Mouse (Mus musculus) cerebellum, postnatal 25 days (tissue): ENCODE data around the gene Nhlh1.

Source experiments
- DNase-seq, 2 experiments: peaks; one replicate each; pipeline ENCODE4 v3.0.0; 2021; ENCODE audit warnings: mixed read lengths in 2 of 2

The Nhlh1 gene

DNA sequence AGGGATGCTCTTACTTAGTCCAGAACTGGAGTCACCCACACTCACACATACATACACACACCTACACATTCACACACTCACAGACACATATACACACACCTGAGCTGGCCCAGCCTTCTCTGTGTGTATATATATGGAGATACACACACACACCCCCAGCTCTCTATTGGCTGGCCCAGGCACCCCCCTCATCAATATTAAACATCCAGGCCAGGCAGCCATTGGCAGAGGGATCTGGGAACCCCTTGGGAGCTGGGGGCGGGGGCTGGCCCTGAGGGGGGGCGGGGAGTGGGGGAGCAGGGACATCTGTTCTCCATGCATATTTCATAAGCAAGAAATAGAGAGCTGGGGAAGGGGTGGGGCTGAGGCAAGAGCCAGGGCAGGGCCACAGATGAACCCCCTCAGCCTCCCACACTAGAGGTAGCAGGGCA lies at the start of gene Nhlh1:
Nhlh1 (minus strand) TSS at position 83 of the 431 bp plus-strand sequence.
- no peak for DNase-seq

DNA sequence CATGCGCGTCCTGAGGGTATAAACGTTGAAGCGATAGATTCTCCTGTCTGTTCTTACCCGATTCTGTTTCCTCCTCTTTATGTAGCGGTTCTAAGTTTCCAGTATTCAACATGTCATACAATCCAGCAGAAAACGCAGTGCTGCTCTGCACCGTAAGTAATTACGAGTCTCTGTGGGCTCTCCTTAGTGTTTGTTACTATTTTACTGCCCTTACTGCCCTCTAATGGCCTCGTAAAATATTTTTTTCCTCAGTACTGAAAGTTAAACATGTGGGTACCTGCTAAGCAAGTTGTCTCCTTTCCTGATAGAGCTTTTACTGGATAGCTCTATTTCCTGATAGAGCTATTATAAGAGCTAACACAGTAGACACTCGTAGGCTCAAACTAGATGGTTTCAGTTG lies 47.7 kb upstream of the Nhlh1 start:
- DNase-seq: no peak

DNA sequence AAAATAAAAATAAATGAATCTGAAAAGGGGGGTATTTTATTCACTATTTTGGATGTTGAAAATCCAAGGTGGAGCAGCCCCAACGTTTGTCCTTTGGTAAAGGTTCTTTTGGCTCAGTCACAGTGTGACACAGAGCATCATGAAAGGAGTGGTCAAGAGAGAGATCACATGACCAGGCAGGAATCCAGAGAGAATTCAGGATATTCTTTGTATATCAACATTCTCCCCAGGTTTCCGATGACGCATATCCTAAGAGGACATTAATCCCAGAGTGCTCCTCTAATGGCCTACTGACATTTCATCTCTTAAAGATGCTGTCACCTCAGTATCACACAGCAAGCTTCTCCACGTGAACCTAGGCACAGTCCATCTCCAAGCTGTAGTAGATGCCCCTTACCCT lies 46.2 kb upstream of the Nhlh1 start:
- no peak for DNase-seq

DNA sequence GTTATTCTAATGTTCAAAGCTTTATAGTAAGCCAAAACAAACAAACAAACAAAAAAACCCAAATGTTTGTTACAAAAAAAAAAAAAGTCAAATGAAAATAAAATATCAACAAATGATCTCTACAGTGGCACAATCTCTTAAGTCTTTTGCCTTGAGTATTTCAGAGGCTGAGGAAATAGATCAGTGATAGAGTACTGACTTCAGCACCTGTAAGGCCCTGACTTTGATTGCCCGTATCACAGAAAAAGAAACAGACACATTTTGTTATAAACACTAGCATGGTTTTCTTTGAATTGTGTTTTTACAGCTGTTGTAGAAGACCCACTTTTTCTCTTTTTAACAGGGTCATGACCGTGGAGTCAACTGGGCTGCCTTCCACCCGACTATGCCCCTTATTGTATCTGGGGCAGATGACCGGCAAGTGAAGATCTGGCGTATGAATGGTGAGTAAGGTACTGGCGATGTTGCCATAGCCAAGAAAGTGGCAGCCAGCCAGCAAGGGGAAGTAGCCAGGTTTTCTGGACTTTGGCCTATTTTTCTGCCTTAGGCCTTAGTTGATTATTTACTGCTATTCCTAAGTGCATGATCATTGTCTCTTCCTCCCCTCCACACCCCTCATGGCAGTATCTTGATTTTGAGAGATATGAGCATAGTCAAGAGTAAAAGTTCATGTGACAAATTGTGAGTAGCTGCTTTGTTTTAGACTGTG lies 42.1 kb upstream of the Nhlh1 start:
- DNase-seq: peak; percentile 58 to 75

DNA sequence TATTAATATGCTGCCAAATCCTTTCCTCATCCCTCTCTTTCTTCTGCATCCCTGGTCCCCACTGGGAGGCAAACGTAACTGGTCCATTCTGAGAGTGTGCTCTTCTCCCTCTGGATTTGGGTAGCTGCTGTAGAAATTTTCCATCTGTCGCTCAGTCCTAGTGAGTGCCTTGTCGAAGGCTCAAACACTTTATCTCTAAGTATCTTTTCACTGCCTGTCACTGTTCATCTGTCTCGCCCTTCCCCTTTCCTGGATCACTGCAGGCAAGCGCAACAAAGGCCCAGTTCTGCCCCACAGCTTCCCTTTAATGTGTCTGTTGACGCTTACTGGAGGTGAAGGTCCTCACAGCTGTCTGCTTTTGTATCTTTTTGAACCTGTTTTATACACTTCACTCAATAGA lies 37.8 kb upstream of the Nhlh1 start:
- DNase-seq: no peak

DNA sequence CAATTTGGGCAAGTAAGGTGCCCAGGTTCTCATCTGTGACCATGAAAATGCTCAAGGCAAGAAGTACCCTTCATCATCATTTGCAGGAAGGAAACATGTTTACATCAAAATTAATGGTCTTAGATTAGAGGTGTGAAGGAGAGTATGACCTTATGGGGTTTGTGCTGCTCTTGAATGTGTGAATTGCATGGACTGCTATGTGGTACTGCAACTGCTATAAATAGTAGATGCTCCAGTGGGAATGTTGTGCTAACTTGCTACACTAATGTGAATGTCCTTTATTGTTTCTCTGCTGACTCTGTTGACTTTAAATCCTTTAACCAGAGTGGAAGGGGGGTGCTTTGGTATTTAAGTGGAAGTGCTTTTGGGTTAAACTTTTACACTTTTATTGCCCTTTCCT lies 36.9 kb upstream of the Nhlh1 start:
- DNase-seq: no peak

DNA sequence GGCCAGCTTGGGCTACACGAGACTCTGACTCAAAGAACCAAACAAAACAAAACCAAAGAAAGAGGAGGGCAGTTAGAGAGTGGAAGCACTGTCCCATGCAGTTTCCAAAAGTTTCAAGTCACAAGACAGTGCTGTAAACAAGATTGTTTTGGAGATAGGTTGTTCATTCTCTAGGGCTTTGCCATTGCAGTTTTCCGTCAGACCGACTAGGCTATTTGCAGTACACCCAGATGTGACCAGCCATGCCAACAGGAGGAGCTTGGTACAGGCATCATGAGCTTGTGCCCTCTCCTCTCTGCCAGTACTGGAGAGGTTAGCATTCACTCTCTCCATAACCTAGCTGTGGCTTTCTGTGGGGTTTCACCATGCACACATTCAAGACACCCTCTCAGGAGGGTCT lies 36.1 kb upstream of the Nhlh1 start:
- no peak for DNase-seq

DNA sequence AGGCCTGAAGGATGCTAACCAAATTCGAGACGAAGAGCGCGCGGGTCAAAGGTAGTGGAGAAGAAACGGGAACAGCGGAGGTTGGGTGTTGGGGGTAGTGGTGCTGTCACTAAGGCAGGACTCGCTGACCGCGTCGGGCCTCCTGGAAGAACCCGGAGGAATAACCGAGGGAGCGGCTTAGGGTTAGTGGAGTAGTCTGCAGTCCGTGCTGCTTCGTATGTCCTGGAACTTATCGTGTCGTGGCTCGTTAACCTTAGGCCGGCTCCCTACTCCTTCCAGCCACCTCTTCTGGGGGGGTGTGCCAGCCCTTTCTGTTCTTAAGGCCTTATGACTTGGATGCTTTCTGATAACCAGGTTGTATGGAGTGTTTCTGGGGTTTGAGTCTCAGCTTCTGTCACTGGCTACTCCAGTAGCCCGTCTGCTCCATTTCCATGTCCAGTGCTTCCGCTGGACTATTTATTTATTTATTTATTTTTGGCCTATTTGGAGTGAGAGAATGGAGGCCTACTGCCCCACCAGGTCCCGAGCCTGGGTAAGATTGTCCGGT lies 25.6 kb upstream of the Nhlh1 start:
- no peak for DNase-seq

DNA sequence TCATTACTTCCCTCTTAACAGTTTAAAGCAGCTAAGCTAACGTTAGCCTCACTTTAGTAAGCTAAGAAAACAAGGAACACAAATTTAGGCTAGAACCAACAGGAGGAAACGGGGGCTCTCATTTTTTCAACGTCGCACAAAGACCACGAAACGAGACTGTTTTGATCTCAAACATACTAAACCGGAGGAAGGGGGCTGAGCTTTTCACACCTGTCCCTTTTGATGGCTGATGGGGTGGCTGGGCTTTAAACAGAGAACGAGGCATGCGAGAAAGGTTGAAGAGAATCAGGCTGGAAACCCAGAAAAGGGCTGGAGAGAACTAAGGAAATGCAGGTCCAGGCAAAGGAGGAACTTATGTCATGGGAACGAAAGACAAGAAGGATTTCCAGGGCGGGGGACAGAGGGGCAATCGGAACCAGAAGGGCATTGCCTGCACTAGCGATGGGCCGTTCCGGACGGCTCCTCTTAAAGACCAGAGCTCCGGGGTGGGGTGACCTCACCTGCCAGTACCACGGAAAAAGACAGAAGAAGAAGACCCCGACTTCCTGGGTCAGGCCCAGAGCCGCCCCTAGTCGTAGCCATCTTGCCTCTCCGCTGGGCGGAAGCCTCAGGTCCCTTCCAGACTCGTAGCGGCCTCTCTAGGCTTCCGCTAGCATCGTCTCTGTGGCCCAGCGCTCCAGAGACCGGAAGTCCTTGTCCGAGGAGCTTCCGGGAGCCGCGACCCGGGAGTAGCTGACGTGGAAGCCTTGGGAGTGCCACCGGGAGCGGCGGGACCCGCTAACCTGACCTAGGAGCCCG lies 24.9 kb upstream of the Nhlh1 start, which contains the start of the genes Copa and Ncstn:
Copa (plus strand) TSS at position 429 of the 798 bp plus-strand sequence.
Ncstn (minus strand) TSS at position 695 of the 798 bp plus-strand sequence.
- peak; percentile 94 for DNase-seq

DNA sequence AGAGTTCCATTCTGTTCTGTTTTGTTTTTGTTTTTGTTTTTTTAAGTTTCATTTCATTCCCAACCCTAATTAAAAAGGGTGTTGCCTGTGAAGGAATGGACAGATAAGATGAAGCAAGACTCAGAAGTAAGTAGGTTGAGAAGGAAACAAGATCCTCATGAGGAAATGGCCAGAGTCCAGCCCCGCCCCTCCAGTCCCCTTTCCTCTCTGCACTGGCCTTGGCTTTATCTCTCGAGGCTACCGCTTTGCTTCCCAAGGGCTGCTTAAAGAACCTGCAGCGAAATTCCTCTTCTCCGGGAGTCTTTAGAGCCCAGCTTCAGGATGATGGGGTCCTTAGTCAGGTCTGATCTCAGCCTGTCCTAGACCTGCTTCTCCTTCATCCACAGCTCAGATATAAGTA lies 20.6 kb upstream of the Nhlh1 start:
- no peak for DNase-seq

DNA sequence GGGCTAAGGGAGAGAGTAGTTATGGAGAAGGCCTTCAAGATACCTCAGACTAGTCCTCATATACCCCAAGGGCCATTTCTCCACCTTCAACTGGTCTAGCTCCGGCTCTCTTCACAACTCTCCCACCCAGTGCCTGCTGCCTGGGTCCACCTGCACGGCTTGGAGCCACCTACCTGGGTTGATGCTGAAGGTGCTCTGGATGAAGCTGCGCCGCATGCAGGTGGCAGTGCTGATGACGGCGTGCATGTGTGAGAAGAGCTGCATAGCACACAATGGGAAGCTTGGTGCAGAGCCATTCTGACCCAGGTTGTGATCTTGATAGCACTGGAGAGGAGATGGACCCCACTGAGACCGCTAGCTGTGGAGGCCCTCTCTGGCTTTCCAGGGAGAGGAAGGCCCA lies 15.2 kb upstream of the Nhlh1 start:
- no peak for DNase-seq

DNA sequence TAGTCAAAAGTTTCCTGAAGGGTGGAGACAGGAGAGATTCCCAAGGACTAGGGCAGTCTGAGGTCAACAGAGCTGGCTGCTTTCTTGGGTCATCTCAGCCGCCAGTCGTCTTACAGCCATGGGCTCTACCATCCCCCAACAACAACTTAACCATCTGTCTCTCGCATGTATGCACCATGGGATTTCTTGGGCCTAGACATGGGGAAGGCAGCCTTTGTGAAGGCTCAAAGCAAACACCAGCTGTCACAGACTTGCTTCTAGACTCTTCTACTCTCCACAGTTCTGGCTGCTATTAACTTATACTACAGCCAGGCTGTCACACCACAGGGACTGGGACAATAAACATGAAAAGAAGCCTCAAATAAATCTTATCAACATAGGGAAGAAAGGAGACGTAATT lies 14.2 kb upstream of the Nhlh1 start:
- no peak for DNase-seq

DNA sequence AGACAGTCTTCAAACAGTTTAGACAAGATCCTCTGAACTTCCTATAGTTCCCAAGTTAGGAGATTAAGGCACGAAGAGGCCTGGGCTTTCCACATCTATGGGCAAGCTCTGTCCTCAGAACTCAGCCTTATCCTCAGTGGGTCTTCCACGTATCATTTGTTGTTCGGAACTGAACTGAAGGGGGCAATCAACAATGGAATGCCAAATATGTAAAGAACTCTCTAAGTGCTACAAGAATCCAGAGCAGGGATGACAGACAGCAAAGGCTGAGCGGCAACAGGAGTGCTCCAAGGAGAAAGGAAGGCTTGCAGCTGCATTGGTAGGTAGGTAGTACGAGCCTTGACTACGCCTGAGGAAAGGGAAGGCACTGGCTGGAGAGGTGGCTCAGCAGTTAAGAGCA lies 12.9 kb upstream of the Nhlh1 start:
- no peak for DNase-seq

DNA sequence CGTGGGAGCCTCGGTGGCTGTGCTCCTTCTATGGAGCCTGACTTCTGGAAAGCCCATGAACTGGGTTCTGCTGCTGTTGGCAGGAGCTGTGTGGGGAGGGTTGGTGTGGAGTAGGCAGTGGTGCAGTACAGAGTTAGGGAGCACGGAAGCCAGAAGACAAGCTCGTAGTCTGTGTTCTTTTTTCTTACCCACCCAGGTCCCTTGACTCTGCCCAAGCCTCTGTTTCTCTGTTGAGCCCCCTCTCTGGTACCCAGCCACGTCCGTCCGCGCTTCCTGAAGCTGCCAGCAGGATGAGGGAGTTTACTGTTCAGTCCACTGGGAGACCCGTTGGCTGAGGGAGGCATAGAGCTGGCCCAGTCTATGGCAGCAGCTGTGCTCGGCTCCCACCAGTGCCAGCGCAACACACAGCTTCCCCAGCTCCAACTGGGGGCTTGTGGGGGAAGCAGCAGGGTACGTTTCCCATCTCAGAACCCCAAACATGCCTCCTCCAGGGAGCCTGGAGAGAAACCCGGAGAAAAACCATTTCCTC lies 7.3 kb upstream of the Nhlh1 start:
- no peak for DNase-seq

DNA sequence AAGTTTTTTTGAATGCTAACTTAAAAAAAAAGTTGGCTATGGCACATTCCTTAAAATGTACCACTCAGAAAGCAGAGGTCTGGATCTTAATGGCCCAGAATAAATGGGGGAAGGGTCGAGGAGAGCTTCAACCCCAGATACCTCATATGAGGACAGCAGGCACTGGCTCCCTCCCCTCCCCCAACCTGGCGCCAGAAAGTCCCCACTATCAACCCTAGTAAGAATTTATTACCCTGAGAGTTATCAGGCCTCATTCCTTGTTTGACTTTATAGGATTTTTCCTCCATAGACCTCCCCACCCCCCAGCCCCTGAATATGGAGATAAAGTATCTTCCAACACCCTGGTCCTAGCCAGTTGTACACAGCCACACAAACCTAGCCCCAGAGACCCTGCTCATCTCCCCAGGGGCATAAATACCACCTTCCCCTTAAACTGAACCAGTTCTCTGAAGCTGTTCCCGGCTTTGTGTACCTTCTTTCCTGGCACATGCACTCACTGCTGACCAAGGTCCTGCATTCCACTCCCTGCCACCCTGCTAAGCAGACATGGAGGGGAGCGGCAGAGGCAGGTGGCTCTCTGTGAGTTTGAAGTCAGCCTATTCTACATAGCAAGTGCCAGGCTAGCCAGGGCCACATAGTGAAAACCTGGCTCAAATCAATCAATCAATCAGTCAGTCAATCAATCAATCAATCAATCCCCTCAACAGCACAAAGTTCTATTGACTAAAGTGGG lies 6.1 kb upstream of the Nhlh1 start:
- no peak for DNase-seq

DNA sequence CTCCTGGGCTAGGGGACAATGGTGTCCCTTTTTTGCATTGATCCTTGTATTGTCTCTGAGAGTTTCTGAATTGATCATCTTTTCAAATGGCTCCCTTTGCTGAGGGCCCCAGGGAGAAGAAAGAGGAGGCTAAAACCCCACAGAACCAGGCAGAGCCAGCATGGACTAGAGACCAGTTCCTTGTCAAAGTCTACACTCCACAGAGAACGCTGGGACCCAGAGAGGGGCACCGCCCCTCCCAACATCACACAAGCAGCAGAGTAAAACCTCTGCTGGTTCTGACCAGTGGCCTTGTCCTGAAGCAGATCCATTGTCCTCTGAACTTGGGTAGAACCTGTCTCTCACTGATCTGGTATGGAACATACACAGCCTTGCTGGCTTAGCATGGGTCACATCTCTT lies 4.7 kb upstream of the Nhlh1 start:
- no peak for DNase-seq

DNA sequence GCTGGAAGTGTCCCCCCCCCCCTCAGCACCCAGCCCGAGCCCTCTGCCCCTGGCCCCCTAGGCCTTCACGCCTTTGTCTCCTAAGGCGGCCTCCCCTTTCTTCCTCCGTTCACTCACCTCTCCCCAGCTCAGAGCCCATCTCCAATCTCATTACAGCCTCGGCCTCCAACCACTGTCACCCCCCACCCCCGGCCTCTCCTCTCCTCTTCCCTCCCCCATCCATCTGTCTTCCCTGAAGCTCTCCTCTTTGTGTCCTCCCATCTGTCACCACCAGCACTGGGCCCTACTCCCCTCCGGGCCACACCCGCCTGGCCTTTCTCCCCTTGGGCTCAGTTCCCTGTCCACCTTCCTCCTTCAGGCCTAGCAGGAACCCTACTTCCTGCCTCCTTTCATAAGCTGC lies 3.8 kb upstream of the Nhlh1 start:
- peak; percentile 29 to 37 for DNase-seq

DNA sequence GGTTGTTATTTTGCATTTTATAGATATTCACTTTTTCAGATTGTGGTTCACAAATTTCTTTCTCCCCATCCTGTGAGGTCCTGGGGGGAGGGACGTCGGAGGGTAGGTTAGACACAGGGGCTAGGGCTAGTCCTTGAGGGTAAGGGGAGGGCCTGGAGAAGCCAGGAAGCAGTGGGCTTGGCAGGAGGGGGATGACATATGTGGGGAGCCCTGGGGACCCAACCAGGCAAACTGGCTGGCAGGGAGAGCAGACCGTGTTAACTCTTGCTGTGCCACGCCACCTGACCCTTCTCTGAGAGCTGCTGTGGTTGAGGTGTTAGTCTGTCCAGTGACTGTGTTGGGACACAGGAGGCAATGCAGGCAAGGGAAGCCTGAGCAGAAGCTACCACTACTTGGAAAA lies 3.3 kb upstream of the Nhlh1 start:
- no peak for DNase-seq

DNA sequence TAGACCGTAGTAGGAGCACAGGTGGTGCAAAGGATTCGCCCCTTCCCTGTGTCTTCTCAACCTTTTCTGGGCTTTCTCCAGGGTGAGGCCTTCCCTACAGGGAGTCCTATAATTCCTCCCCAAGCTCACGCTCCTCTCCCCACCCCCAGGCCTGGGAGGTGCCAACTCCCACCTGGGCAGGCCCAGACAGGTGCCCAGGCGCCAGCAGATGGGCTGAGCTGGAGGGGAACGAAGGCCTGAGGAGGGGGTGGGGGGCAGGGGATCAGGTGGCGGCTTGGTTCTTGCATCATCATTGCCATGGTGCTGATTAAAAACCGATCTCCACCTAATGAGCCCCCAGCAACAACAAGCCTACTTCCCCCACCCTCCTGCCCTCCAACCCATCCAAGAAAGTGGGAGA lies 1.5 kb upstream of the Nhlh1 start:
- DNase-seq: no peak

DNA sequence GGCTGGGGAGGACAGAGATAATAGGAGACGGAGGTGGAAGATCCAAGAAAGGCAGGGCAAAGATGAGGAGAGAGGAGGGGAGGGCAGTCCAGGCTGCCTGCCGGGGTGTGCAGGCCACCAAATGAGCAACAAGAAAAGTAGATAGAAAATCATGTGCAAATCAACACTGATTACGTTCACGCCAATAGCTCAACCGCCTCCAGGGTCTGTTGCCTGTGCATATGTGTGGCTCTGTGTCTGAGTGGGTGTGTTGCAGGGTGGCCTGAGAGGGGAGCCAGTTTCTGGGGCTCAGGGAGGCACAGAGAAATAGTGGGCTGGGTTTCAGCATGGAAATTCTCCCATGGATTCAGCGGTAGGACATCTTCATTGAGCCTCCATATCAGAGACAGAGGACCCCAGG lies 948 bp upstream of the Nhlh1 start:
- no peak for DNase-seq

DNA sequence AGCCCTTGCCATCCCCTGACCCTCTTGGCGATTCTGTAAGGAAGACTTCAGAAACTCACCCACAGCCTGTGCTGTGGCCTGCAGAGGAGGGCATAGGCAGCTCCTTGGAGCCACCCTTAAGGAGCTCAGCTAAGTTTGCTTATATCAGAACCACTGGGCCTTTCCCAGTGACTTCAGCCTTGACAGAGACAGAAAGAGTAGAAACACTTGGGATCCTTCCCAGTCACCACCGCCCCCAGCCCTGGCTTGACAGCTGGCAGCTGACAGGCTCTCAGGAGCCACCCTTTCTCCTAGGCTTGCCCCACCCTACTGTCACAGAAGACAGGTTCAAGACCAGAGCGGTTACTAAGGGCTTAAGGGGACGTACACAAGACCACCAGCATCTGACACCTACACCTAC lies 1.1 kb downstream of the Nhlh1 start:
- DNase-seq: no peak

DNA sequence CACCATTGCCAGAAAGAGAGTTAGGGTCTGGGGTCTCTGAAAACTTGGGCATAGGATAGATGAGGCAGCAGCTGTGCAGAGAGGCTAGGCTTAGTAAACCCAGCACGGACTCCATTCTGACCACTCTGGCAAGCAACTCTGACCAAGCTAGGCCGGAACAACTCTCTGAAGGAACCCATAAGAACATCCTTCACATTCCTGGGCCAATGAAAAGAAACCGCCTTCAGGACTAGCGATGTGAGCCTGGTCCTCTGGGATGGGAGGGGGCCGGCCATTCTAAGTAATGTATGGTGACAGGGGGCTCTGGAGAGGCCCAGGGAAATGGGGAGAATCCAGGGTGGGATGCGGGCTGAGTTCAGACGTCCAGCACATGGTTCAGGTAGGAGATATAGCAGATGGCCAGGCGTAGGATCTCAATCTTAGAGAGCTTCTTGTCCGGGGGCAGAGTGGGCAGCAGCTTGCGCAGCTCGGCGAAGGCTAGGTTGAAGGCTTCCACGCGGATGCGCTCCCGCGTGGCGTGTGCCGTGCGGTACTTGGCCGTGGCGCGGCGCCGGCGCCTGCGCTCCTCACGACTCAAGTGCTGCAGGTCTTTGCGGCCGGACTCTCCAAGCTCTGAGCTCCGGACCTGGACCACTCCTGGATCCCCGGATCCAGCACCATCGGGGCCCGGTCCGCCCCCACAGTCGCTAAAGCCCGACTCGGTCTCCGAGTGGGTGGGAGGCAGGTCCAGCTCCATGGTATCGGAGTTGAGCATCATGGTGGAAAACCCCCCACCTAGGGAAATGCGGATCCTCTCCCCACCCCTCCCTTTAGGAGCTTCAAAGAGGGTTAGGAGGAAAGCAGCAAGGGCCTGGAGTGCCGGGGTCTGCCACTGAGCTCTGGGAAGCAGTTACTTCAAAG lies 3.6 kb downstream of the Nhlh1 start:
- DNase-seq: peak; percentile 63 to 75
